ENCODE assay signal across 32 mouse cellular contexts in the genomic region with DNA sequence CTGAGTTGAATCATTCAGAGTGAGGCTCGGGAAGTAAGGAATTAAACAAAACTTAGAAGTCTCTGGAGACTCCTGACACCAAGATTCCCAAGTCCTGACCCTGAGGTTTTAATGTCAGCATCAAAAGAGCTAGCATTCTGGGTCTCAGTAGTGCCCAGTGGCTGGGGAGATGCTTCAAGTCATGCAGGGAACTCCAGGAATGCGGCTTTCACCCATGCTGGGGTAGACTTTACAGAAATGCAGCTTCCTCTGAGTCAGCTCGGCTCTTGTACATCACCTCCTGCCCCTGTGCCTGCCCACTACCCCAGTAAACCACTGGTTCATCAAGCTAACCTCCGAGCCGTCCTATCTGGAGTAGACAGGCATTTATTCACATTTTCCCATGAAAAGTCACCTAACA.
"Had no signal": no experiment of that assay in that cellular context is flagged by ENCODE, and none has a peak within 500 bp of the region (broad histone marks: within the 10 kb centered on the region; RNA-seq: fewer than 3 reads in every experiment).

No protein-coding gene starts in this region.

- H3K4me1 ChIP-seq: limb, embryonic 12.5 days; limb, embryonic 13.5 days; limb, embryonic 15.5 days; liver, embryonic 12.5 days; liver, embryonic 13.5 days; liver, embryonic 15.5 days; lung, embryonic 15.5 days; megakaryocyte, embryonic 14.5 days; midbrain, embryonic 15.5 days; neural tube, embryonic 12.5 days had no signal

- H3K27me3 ChIP-seq: limb, embryonic 12.5 days; limb, embryonic 13.5 days; limb, embryonic 15.5 days; liver, embryonic 12.5 days; liver, embryonic 13.5 days; liver, embryonic 15.5 days; lung, embryonic 15.5 days; megakaryocyte, embryonic 14.5 days; midbrain, embryonic 12.5 days; midbrain, embryonic 13.5 days; midbrain, embryonic 15.5 days; neural tube, embryonic 12.5 days had no signal

- H3K27ac ChIP-seq: limb, embryonic 10.5 days; limb, embryonic 12.5 days; limb, embryonic 13.5 days; limb, embryonic 15.5 days; liver, embryonic 12.5 days; liver, embryonic 13.5 days; liver, embryonic 14.5 days; liver, embryonic 15.5 days; lung, embryonic 15.5 days; macrophage; midbrain, embryonic 10.5 days; midbrain, embryonic 12.5 days; midbrain, embryonic 13.5 days; midbrain, embryonic 15.5 days; neural tube, embryonic 12.5 days had no signal

- H3K4me2 ChIP-seq: limb, embryonic 12.5 days; limb, embryonic 13.5 days; limb, embryonic 15.5 days; liver, embryonic 11.5 days; liver, embryonic 12.5 days; liver, embryonic 13.5 days; liver, embryonic 15.5 days; lung, embryonic 14.5 days; lung, embryonic 15.5 days; midbrain, embryonic 11.5 days; midbrain, embryonic 12.5 days; midbrain, embryonic 13.5 days; midbrain, embryonic 15.5 days; neural tube, embryonic 12.5 days had no signal

- H3K9ac ChIP-seq: limb, embryonic 12.5 days; limb, embryonic 13.5 days; limb, embryonic 15.5 days; liver, embryonic 12.5 days; liver, embryonic 13.5 days; liver, embryonic 14.5 days; liver, embryonic 15.5 days; liver, postnatal 0 days; lung, embryonic 14.5 days; lung, embryonic 15.5 days; midbrain, embryonic 12.5 days; midbrain, embryonic 13.5 days; midbrain, embryonic 15.5 days; neural tube, embryonic 12.5 days had no signal

- ATAC-seq: liver, embryonic 12.5 days; liver, postnatal 0 days; lung, postnatal 0 days; midbrain, embryonic 13.5 days; midbrain, embryonic 15.5 days; midbrain, embryonic 16.5 days had no signal

- H3K4me3 ChIP-seq: limb, embryonic 10.5 days; limb, embryonic 12.5 days; limb, embryonic 13.5 days; limb, embryonic 15.5 days; liver, embryonic 12.5 days; liver, embryonic 13.5 days; liver, embryonic 15.5 days; lung, embryonic 15.5 days; megakaryocyte, embryonic 14.5 days; midbrain, embryonic 10.5 days; midbrain, embryonic 12.5 days; midbrain, embryonic 13.5 days; midbrain, embryonic 15.5 days; myocyte; neural tube, embryonic 12.5 days had no signal

- DNase-seq: left cerebral cortex, postnatal 4 days; liver; liver, embryonic 13.5 days; liver, postnatal 0 days; lung, adult 18-20 months; lung, adult 2 months; lung, embryonic 14.5 days; lung, postnatal 10 days; lung, postnatal 14 days; lung, postnatal 36 days; lung, postnatal 4 days; midbrain, embryonic 14.5 days had no signal

- H3K36me3 ChIP-seq: limb, embryonic 10.5 days; limb, embryonic 12.5 days; limb, embryonic 13.5 days; limb, embryonic 15.5 days; liver, embryonic 12.5 days; liver, embryonic 13.5 days; liver, embryonic 15.5 days; lung, embryonic 15.5 days; midbrain, embryonic 10.5 days; midbrain, embryonic 12.5 days; midbrain, embryonic 13.5 days; midbrain, embryonic 15.5 days; neural tube, embryonic 12.5 days had no signal

- H3K9me3 ChIP-seq: limb, embryonic 10.5 days; limb, embryonic 12.5 days; limb, embryonic 13.5 days; limb, embryonic 15.5 days; liver, embryonic 12.5 days; liver, embryonic 13.5 days; liver, embryonic 15.5 days; lung, embryonic 15.5 days; megakaryocyte, embryonic 14.5 days; midbrain, embryonic 10.5 days; midbrain, embryonic 12.5 days; midbrain, embryonic 13.5 days; midbrain, embryonic 15.5 days; neural tube, embryonic 12.5 days had no signal
